ENCODE assay signal across 20 mouse cellular contexts in the genomic region with DNA sequence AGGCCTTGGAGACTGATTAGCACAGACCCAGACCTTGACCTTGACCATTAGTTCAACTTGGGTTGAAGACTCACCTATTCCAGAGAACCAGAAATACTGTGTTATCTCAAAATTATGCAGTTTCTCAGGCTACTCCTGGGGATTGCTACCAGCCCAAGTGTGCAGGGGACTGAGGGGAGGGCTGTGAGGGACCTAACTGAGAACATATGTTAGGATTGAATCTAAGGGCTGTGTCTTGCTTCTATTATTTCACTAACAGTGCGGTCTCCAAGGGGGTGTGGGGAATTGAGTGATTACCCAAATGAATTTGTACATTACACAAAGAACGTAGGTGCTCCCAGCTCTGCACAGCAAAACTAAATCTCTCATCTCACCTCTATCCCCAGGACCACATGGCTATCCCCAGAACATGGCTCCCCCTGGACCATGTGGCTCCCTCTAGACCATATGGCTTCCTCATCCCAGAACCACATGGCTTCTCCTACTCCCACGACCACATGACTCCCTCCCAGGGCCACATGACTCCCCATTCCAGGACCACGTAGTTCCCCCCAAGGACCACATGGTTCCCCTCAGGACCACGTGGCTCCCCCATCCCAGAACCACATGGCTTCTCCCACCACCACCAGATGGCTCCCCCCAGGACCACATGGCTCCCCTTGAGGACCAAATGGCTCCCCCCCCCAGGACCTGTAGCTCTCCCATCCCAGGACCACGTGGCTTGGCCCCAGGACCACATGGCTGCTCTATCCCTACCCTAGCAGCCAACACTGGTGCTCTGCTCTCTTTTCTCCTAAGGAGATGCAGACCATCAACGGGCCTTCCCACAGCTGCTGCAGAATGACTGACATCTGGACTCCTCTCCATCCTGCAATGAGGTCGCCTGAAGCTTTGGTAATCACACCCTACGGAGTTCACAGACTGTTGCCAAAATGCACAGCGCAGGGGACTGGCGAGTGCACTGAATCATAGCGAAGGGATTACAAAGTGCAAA.
A peak's percentile ranks its signal among the peaks of the same experiment; 100 is the strongest.
DNase-seq lines count a peak whose midpoint lies in the region; ATAC-seq and TF ChIP-seq lines count a peak whose summit lies in the region.
"Had no signal": no experiment of that assay in that cellular context is flagged by ENCODE, and none has a peak within 500 bp of the region (broad histone marks: within the 10 kb centered on the region; RNA-seq: fewer than 3 reads in every experiment).

No protein-coding gene starts in this region.

- DNase-seq in layer of hippocampus, adult 9-11 months: peak; percentile 31
- DNase-seq in layer of hippocampus, postnatal 25 days (ENCODE audit: extremely low spot score in 1 of 2, low spot score in 1 of 2): no peak
- DNase-seq in limb, embryonic 14.5 days (ENCODE audit: low spot score): no peak
- no peak for DNase-seq in urinary bladder, adult 18-20 months (ENCODE audit: low spot score in 2 of 2)
- DNase-seq in c-Kit-positive CD71-positive TER-119-positive erythroid progenitor cells, embryonic 14.5 days (ENCODE audit: low spot score): no peak
- DNase-seq: adrenal gland, adult 2 months; cerebellum, adult 8-10 months; kidney, adult 11 months; lung, embryonic 14.5 days; thymus, postnatal 14 days had no signal

- H3K27me3 ChIP-seq in heart, embryonic 14.5 days (ENCODE audit: control insufficient read depth, insufficient read depth, low read length): no peaks in the 10 kb centered on the region
- H3K27me3 ChIP-seq in heart, embryonic 11.5 days (ENCODE audit: control insufficient read depth, insufficient read depth, low read length): no peaks in the 10 kb centered on the region
- H3K27me3 ChIP-seq in embryonic facial prominence, embryonic 15.5 days: no peaks in the 10 kb centered on the region
- no peaks in the 10 kb centered on the region for H3K27me3 ChIP-seq in limb, embryonic 14.5 days (ENCODE audit: control insufficient read depth, insufficient read depth, low read length)
- H3K27me3 ChIP-seq: forebrain, embryonic 13.5 days; kidney, embryonic 15.5 days; midbrain, embryonic 12.5 days; Patski had no signal

- no peak overlapping the region for H3K4me2 ChIP-seq in heart, embryonic 14.5 days (ENCODE audit: low read length)
- H3K4me2 ChIP-seq in heart, embryonic 11.5 days: no peak overlapping the region
- H3K4me2 ChIP-seq in embryonic facial prominence, embryonic 15.5 days (replicated peaks): no peak overlapping the region
- H3K4me2 ChIP-seq in limb, embryonic 14.5 days (replicated peaks; ENCODE audit: low read depth, low read length, severe bottlenecking): no peak overlapping the region
- H3K4me2 ChIP-seq: forebrain, embryonic 13.5 days; kidney, embryonic 15.5 days; lung, embryonic 14.5 days; midbrain, embryonic 12.5 days had no signal

- H3K4me1 ChIP-seq in heart, embryonic 14.5 days (ENCODE audit: control insufficient read depth in 2 of 2, insufficient read depth in 2 of 2, low read length in 2 of 2): peaks cover 3 to 6% of the 10 kb centered on the region in 2 experiments; a peak in 3 of 4 replicates
- H3K4me1 ChIP-seq in heart, embryonic 11.5 days (ENCODE audit: control insufficient read depth, insufficient read depth, low read length): peaks cover 9% of the 10 kb centered on the region; the same call in 1 of the 2 replicates
- peaks cover 19% of the 10 kb centered on the region for H3K4me1 ChIP-seq in embryonic facial prominence, embryonic 15.5 days
- H3K4me1 ChIP-seq in limb, embryonic 14.5 days (ENCODE audit: control insufficient read depth, insufficient read depth, low read length): peaks cover 6% of the 10 kb centered on the region; the same call in 1 of the 2 replicates
- H3K4me1 ChIP-seq: forebrain, embryonic 13.5 days; midbrain, embryonic 12.5 days had no signal

- 87% methylated on average over 12 of the region's 12 CpGs for WGBS in heart, embryonic 14.5 days
- 83% methylated on average over 12 of the region's 12 CpGs for WGBS in heart, embryonic 11.5 days (ENCODE audit: insufficient replicate concordance)
- WGBS in embryonic facial prominence, embryonic 15.5 days: 45% methylated on average over 12 of the region's 12 CpGs
- WGBS in limb, embryonic 14.5 days: 56% methylated on average over 12 of the region's 12 CpGs

- H3K27ac ChIP-seq in heart, embryonic 14.5 days (replicated peaks in 1 of 2; ENCODE audit: control insufficient read depth in 1 of 2, insufficient read depth in 1 of 2, low read depth in 2 of 2, low read length in 2 of 2): no peak overlapping the region
- H3K27ac ChIP-seq in heart, embryonic 11.5 days (ENCODE audit: low read depth, low read length): no peak overlapping the region
- H3K27ac ChIP-seq in embryonic facial prominence, embryonic 15.5 days (replicated peaks): peak overlapping the region; percentile 63
- H3K27ac ChIP-seq in limb, embryonic 14.5 days (replicated peaks; ENCODE audit: low read depth, low read length): no peak overlapping the region
- H3K27ac ChIP-seq: forebrain, embryonic 13.5 days; kidney, embryonic 15.5 days; liver, embryonic 14.5 days; midbrain, embryonic 12.5 days had no signal

- H3K9ac ChIP-seq in heart, embryonic 14.5 days (ENCODE audit: low read length): no peak overlapping the region
- H3K9ac ChIP-seq in heart, embryonic 11.5 days (ENCODE audit: low read depth, low read length): no peak overlapping the region
- no peak overlapping the region for H3K9ac ChIP-seq in embryonic facial prominence, embryonic 15.5 days
- no peak overlapping the region for H3K9ac ChIP-seq in limb, embryonic 14.5 days (ENCODE audit: low read depth, low read length, severe bottlenecking)
- H3K9ac ChIP-seq: forebrain, embryonic 13.5 days; kidney, embryonic 15.5 days; liver, embryonic 14.5 days; lung, embryonic 14.5 days; midbrain, embryonic 12.5 days had no signal

- no peaks in the 10 kb centered on the region for H3K9me3 ChIP-seq in heart, embryonic 14.5 days (ENCODE audit: control insufficient read depth, low read length)
- H3K9me3 ChIP-seq in heart, embryonic 11.5 days (replicated peaks; ENCODE audit: control insufficient read depth, low read length): no peaks in the 10 kb centered on the region
- H3K9me3 ChIP-seq in embryonic facial prominence, embryonic 15.5 days (replicated peaks): no peaks in the 10 kb centered on the region
- no peaks in the 10 kb centered on the region for H3K9me3 ChIP-seq in limb, embryonic 14.5 days (ENCODE audit: control insufficient read depth, low read length)
- H3K9me3 ChIP-seq: forebrain, embryonic 13.5 days; G1E; kidney, embryonic 15.5 days; midbrain, embryonic 12.5 days had no signal

- TF ChIP-seq POLR2A in limb, embryonic 14.5 days (IDR thresholded peaks at IDR 0.05; ENCODE audit: borderline replicate concordance, extremely low read depth, insufficient read depth, insufficient read length): no peak

- peak; percentile 42; the same call in 1 of the 2 replicates for ATAC-seq in heart, embryonic 14.5 days (ENCODE audit: insufficient number of reproducible peaks, insufficient read depth, low FRiP score, low read depth)
- no peak for ATAC-seq in heart, embryonic 11.5 days (replicated peaks; ENCODE audit: insufficient number of reproducible peaks, low FRiP score, low TSS enrichment)
- ATAC-seq in embryonic facial prominence, embryonic 15.5 days (ENCODE audit: insufficient number of reproducible peaks, low FRiP score, low TSS enrichment, low read depth): peak; percentile 76
- ATAC-seq in limb, embryonic 14.5 days (ENCODE audit: low FRiP score, low read depth): peak; percentile 46
- ATAC-seq: forebrain, embryonic 13.5 days; Patski had no signal

- H3K36me3 ChIP-seq in heart, embryonic 14.5 days (ENCODE audit: control insufficient read depth, insufficient read depth, low read length): no peaks in the 10 kb centered on the region
- H3K36me3 ChIP-seq in heart, embryonic 11.5 days (ENCODE audit: control insufficient read depth, insufficient read depth, low read length): no peaks in the 10 kb centered on the region
- no peaks in the 10 kb centered on the region for H3K36me3 ChIP-seq in embryonic facial prominence, embryonic 15.5 days
- peaks cover 7% of the 10 kb centered on the region for H3K36me3 ChIP-seq in limb, embryonic 14.5 days (ENCODE audit: control insufficient read depth, insufficient read depth, low read length)
- H3K36me3 ChIP-seq: kidney, embryonic 15.5 days; midbrain, embryonic 12.5 days had no signal

- no peak overlapping the region for H3K4me3 ChIP-seq in heart, embryonic 14.5 days (ENCODE audit: control insufficient read depth in 1 of 2, insufficient read depth in 1 of 2, low read depth in 1 of 2, low read length in 2 of 2)
- H3K4me3 ChIP-seq in heart, embryonic 11.5 days (ENCODE audit: low read depth, low read length): no peak overlapping the region
- no peak overlapping the region for H3K4me3 ChIP-seq in embryonic facial prominence, embryonic 15.5 days (replicated peaks)
- H3K4me3 ChIP-seq in limb, embryonic 14.5 days (replicated peaks; ENCODE audit: low read length): no peak overlapping the region
- H3K4me3 ChIP-seq: erythroblast, embryonic 14.5 days; forebrain, embryonic 13.5 days; kidney, embryonic 15.5 days; midbrain, embryonic 12.5 days had no signal
